In genomic region chr3:108187111-108187795, GRCm38 (mm10) we compare ENCODE assay signal across 9 mouse cellular contexts. TPM values are rescaled to one million over a fixed set of nuclear protein-coding genes. Genes with fewer than 3 reads are reported as not detected.
DNase-seq lines count a peak whose midpoint lies in the region; ATAC-seq and TF ChIP-seq lines count a peak whose summit lies in the region.
"Had no signal": no experiment of that assay in that cellular context is flagged by ENCODE, and none has a peak within 500 bp of the region (broad histone marks: within the 10 kb centered on the region; RNA-seq: fewer than 3 reads in every experiment).

No protein-coding gene starts in this region.

- H3K9me3 ChIP-seq in lung, postnatal 0 days (ENCODE audit: low read length), result no peaks in the 10 kb centered on the region
- H3K9me3 ChIP-seq in limb, embryonic 12.5 days, result no peaks in the 10 kb centered on the region
- H3K9me3 ChIP-seq in stomach, embryonic 14.5 days (ENCODE audit: control insufficient read depth, low read depth, low read length), result no peaks in the 10 kb centered on the region

- no peaks in the 10 kb centered on the region; the same call in 1 of the 2 replicates for H3K36me3 ChIP-seq in lung, postnatal 0 days (ENCODE audit: insufficient read depth, low read length)
- H3K36me3 ChIP-seq in limb, embryonic 12.5 days, result no peaks in the 10 kb centered on the region
- no peaks in the 10 kb centered on the region for H3K36me3 ChIP-seq in stomach, embryonic 14.5 days (ENCODE audit: control insufficient read depth, insufficient read depth, low read length)

- no peak overlapping the region for H3K9ac ChIP-seq in lung, postnatal 0 days (replicated peaks; ENCODE audit: low read depth)
- H3K9ac ChIP-seq in limb, embryonic 12.5 days (replicated peaks), result peak overlapping the region; percentile 78; the same call in 1 of the 2 replicates
- no peak overlapping the region for H3K9ac ChIP-seq in stomach, embryonic 14.5 days (replicated peaks; ENCODE audit: low read depth, low read length)

- DNase-seq in cerebellum, adult 2 months, result peak; percentile 26 to 40
- DNase-seq in lung, postnatal 0 days (ENCODE audit: low spot score), result no peak
- DNase-seq in lung, adult 18-20 months, result no peak
- no peak for DNase-seq in testis, postnatal 10 days (ENCODE audit: low spot score)
- DNase-seq in right cerebral cortex, adult 2 months (ENCODE audit: low spot score in 2 of 2), result no peak

- peak overlapping the region; percentile 87 for H3K4me3 ChIP-seq in cerebellum, adult 2 months (replicated peaks; ENCODE audit: insufficient read depth, low read depth, low read length)
- H3K4me3 ChIP-seq in lung, postnatal 0 days (ENCODE audit: low read depth, low read length), result no peak overlapping the region
- peak overlapping the region; percentile 75 for H3K4me3 ChIP-seq in limb, embryonic 12.5 days (replicated peaks)
- H3K4me3 ChIP-seq in stomach, embryonic 14.5 days (ENCODE audit: low read depth, low read length), result peak overlapping the region; percentile 63

- TF ChIP-seq CTCF in cerebellum, adult 2 months (IDR thresholded peaks at IDR 0.05; ENCODE audit: borderline replicate concordance, insufficient read depth, low read depth, low read length), result no peak
- no peak for TF ChIP-seq CTCF in lung, postnatal 0 days (IDR thresholded peaks at IDR 0.05)

- ATAC-seq in cerebellum, adult (ENCODE audit: insufficient number of reproducible peaks, low FRiP score, low TSS enrichment), result no peak
- no peak for ATAC-seq in lung, postnatal 0 days
- ATAC-seq in limb, embryonic 12.5 days (ENCODE audit: insufficient number of reproducible peaks, insufficient read depth, low FRiP score, low TSS enrichment, low read depth), result no peak
- no peak for ATAC-seq in stomach, embryonic 14.5 days (ENCODE audit: insufficient number of reproducible peaks, insufficient read depth, low FRiP score, low read depth)

- TF ChIP-seq EP300 in lung, postnatal 0 days (IDR thresholded peaks at IDR 0.05), result no peak

- peak overlapping the region; percentile 98 for H3K4me2 ChIP-seq in lung, postnatal 0 days (replicated peaks; ENCODE audit: low read depth, low read length)
- peak overlapping the region; percentile 90 for H3K4me2 ChIP-seq in limb, embryonic 12.5 days
- H3K4me2 ChIP-seq in stomach, embryonic 14.5 days (replicated peaks; ENCODE audit: low read depth, low read length), result 0 out of 2 replicates have a peak overlapping the region, but pooled peaks have one; percentile 82

- 24% methylated on average over 20 of the region's 20 CpGs for WGBS in cerebellum, adult 2 months
- 59% methylated on average over 20 of the region's 20 CpGs for WGBS in lung, postnatal 0 days
- 53% methylated on average over 20 of the region's 20 CpGs for WGBS in limb, embryonic 12.5 days
- WGBS in stomach, embryonic 14.5 days, result 63% methylated on average over 20 of the region's 20 CpGs

- no peak for TF ChIP-seq POLR2A in cerebellum, adult 2 months (IDR thresholded peaks at IDR 0.05; ENCODE audit: borderline replicate concordance, insufficient read depth, low read length)

- H3K27me3 ChIP-seq in cerebellum, adult 2 months (ENCODE audit: control insufficient read depth, insufficient read depth, low read length), result no peaks in the 10 kb centered on the region
- no peaks in the 10 kb centered on the region for H3K27me3 ChIP-seq in lung, postnatal 0 days (replicated peaks; ENCODE audit: insufficient read depth, low read length)
- peaks cover 22% of the 10 kb centered on the region for H3K27me3 ChIP-seq in limb, embryonic 12.5 days
- no peaks in the 10 kb centered on the region for H3K27me3 ChIP-seq in stomach, embryonic 14.5 days (ENCODE audit: control insufficient read depth, insufficient read depth, low read length)

- H3K4me1 ChIP-seq in cerebellum, adult 2 months (ENCODE audit: control insufficient read depth, insufficient read depth, low read length), result peaks cover 34% of the 10 kb centered on the region
- peaks cover 17% of the 10 kb centered on the region; the same call in 1 of the 2 replicates for H3K4me1 ChIP-seq in lung, postnatal 0 days (ENCODE audit: insufficient read depth, low read depth, low read length)
- peaks cover 18% of the 10 kb centered on the region for H3K4me1 ChIP-seq in limb, embryonic 12.5 days (replicated peaks)
- peaks cover 2% of the 10 kb centered on the region; the same call in 1 of the 2 replicates for H3K4me1 ChIP-seq in stomach, embryonic 14.5 days (ENCODE audit: control insufficient read depth, insufficient read depth, low read length)

- no peak overlapping the region for H3K27ac ChIP-seq in cerebellum, adult 2 months (ENCODE audit: insufficient read depth, low read length)
- H3K27ac ChIP-seq in lung, postnatal 0 days (ENCODE audit: low read length), result no peak overlapping the region
- H3K27ac ChIP-seq in limb, embryonic 12.5 days, result no peak overlapping the region
- H3K27ac ChIP-seq in stomach, embryonic 14.5 days (ENCODE audit: low read length), result no peak overlapping the region

RNA-seq across cellular contexts. Expression of gene Amigo1, which starts 1.1 kb away (rescaled TPM):
- 50.8 and 53.5 TPM in 2 replicates for polyA plus RNA-seq in cerebellum, adult 2 months (2012; rRNA removed)
- polyA plus RNA-seq in lung, postnatal 0 days (2015; fragmentation: Nextera tagmentation; extraction: Ambion mirVana), result 4.6 TPM in 2 replicates
- 4.4 and 5.8 TPM in 2 replicates for polyA plus RNA-seq in limb, embryonic 12.5 days (2016; fragmentation: Nextera tagmentation; extraction: Ambion mirVana)
- polyA plus RNA-seq in stomach, embryonic 14.5 days (2014; fragmentation: Nextera tagmentation; extraction: Ambion mirVana), result 2.4 and 3.2 TPM in 2 replicates

RNA-seq across cellular contexts. Expression of gene Cyb561d1, which starts 13.8 kb away (rescaled TPM):
- polyA plus RNA-seq in cerebellum, adult 2 months (2012; rRNA removed), result 13.1 and 13.8 TPM in 2 replicates
- polyA plus RNA-seq in lung, postnatal 0 days (2015; fragmentation: Nextera tagmentation; extraction: Ambion mirVana), result 4.8 and 4.9 TPM in 2 replicates
- polyA plus RNA-seq in limb, embryonic 12.5 days (2016; fragmentation: Nextera tagmentation; extraction: Ambion mirVana), result 1.7 TPM in 2 replicates
- 2.7 and 2.8 TPM in 2 replicates for polyA plus RNA-seq in stomach, embryonic 14.5 days (2014; fragmentation: Nextera tagmentation; extraction: Ambion mirVana)

RNA-seq across cellular contexts. Expression of gene Atxn7l2, which starts 23.5 kb away (rescaled TPM):
- 25.9 and 26.9 TPM in 2 replicates for polyA plus RNA-seq in cerebellum, adult 2 months (2012; rRNA removed)
- polyA plus RNA-seq in lung, postnatal 0 days (2015; fragmentation: Nextera tagmentation; extraction: Ambion mirVana), result 6.1 and 6.7 TPM in 2 replicates
- polyA plus RNA-seq in limb, embryonic 12.5 days (2016; fragmentation: Nextera tagmentation; extraction: Ambion mirVana), result 25.2 and 26.0 TPM in 2 replicates
- 16.8 and 19.9 TPM in 2 replicates for polyA plus RNA-seq in stomach, embryonic 14.5 days (2014; fragmentation: Nextera tagmentation; extraction: Ambion mirVana)

RNA-seq across cellular contexts. Expression of gene Gpr61, which starts 32.6 kb away (rescaled TPM):
- polyA plus RNA-seq in cerebellum, adult 2 months (2012; rRNA removed), result 6.2 and 6.5 TPM in 2 replicates
- not detected in 2 replicates for polyA plus RNA-seq in lung, postnatal 0 days (2015; fragmentation: Nextera tagmentation; extraction: Ambion mirVana)
- polyA plus RNA-seq in limb, embryonic 12.5 days (2016; fragmentation: Nextera tagmentation; extraction: Ambion mirVana), result 0.05 and 0.10 TPM in 2 replicates
- polyA plus RNA-seq in stomach, embryonic 14.5 days (2014; fragmentation: Nextera tagmentation; extraction: Ambion mirVana), result 0.07 and 0.26 TPM in 2 replicates

RNA-seq across cellular contexts. Expression of gene Sypl2, which starts 39.2 kb away (rescaled TPM):
- polyA plus RNA-seq in cerebellum, adult 2 months (2012; rRNA removed), result 2.4 TPM in 2 replicates
- polyA plus RNA-seq in lung, postnatal 0 days (2015; fragmentation: Nextera tagmentation; extraction: Ambion mirVana), result not detected in 2 replicates
- polyA plus RNA-seq in limb, embryonic 12.5 days (2016; fragmentation: Nextera tagmentation; extraction: Ambion mirVana), result 0.64 and 0.87 TPM in 2 replicates
- polyA plus RNA-seq in stomach, embryonic 14.5 days (2014; fragmentation: Nextera tagmentation; extraction: Ambion mirVana), result 0.24 and 0.30 TPM in 2 replicates
- polyA plus RNA-seq: C2C12 had no signal

Comparison
In these comparisons a context has a peak if more than half of its experiments do, and no peak if none do; other contexts are left out.
1. DNase-seq: peak in cerebellum, adult 2 months (2 of 2); none in lung, postnatal 0 days (single experiment), lung, adult 18-20 months (0 of 2), testis, postnatal 10 days (single experiment) and right cerebral cortex, adult 2 months (0 of 2).
2. Peak in every context shown above with its lines, with median percentiles within 50 percentile points of each other: H3K4me2 ChIP-seq.